Mouse (Mus musculus) urinary bladder, postnatal 10 days (tissue): ENCODE results near the gene H2-M10.6.
"Not testable (repeated sequence)": the region's sequence is repeated elsewhere in the genome, so short reads cannot be mapped to it uniquely, and the experiment has no call there.

ENCODE experiments used
- DNase-seq: peaks from one replicate; pipeline ENCODE4 v3.0.0; 2022; ENCODE audit warnings: low spot score

Gene H2-M10.6

DNA sequence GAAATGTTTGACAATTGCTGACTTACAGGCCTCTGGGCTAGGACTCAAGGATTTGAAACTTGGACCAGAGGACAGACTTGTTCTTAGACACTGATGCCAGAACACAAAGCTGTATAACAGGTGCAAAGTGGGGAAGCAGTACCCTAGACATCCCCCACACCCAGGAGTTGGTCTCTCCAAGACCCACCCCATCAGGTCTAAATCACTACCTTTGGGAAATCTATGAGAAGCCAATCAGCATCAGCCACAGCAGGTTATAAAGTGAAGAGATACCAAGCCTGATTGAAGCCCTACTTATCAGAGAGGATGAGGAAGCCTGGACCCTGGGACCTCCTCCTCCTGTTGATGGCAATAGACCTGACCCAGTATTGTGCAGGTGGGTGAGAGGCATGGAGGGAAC is at the start of gene H2-M10.6:
Gene H2-M10.6 (plus strand): TSS at position 301 of the 400 bp plus-strand sequence.
- DNase-seq: no peak

DNA sequence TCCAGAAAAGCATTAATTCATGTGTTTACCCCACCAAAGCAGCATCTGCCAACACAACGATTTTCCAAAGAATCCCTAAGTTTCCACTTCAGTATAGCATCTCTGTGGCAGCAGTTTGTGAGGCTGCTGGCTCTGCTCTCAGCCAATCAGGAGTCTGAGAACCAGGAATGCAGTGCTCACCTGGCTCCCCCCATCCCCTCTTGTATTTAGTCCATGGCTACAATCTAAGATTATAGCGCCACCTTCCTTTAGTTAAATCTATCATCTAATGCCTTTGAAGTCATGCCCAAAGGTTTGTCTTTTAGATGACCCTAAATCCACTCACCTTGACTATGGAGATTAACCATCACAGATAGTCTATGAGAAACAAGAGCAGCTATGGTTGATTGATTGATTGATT is 48.2 kb upstream of the H2-M10.6 start:
- no peak for DNase-seq

DNA sequence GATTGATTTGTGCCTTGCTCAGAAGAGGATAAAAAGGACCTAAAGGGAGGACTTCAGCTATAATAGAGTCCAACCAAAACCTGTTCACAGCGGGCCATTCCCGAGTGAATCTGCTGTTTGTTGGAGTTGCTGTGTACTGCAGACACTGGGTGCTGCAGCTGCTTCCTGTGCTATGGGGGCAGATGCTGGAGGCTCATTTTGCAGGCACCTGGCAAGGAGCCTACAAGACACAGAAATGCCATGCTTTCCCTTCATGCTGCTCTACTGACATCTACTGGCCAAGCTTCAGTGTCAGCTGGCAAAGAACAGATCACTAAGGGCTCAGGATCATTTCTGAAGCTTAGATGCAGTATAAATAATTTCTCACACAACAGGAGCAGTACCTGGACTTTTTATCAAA is 47.7 kb upstream of the H2-M10.6 start:
- DNase-seq: not testable (repeated sequence)

DNA sequence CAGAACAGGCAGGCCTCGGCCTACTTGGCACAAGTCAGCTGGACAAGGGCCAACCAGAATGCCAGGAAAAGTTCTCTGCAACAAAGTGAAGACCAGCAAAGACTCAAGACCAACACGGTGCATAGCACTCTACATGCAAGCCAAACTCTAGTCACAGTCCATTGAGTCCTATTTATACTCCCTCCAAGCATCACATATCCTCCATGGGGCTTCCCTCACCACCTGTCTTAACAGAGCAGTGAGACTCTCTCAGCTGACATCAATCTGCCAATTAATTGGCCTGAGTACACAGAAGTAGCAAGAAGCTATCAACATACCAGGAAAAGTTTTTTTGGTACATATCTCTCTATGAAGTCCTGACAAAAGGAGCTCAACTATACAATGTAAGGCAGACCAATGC is 46.6 kb upstream of the H2-M10.6 start:
- DNase-seq: not testable (repeated sequence)

DNA sequence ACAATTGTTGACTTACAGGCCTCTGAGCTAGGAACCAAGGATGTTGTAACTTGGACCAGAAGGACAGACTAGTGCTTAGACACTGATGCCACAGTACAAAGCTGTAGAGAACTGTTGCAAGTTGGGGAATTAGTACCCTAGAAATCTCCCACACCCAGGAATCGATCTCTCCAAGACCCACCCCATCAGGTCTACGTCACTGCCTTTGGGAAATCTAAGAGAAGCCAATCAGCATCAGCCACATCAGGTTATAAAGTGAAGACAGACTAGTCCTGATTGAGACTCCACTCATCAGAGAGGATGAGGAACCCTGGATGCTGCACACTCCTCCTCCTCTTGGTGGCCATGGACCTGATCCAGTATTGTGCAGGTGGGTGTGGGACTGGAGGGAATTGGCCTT is 39.4 kb upstream of the H2-M10.6 start, which contains the start of gene H2-M10.5:
Gene H2-M10.5 (plus strand): TSS at position 301 of the 400 bp plus-strand sequence.
- not testable (repeated sequence) for DNase-seq

DNA sequence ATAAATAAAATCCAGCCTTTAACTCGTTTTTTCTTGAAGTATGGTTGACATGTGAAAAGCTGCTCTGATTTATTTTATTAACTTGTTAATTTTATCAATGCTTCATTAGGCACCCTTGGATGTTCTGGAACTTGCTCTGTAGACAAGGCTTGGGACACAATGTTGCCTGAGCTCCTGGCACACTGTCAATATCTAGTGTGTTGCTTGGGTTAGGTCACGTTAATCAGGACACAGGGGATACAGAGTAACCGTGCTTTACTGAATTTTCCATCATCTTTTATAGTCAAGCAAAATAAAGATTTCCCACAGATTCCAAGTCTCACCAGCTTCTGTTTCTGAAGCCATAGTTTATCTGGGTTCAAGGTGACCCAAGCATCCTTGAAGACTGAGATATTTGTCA is 30.4 kb upstream of the H2-M10.6 start:
- DNase-seq: no peak

DNA sequence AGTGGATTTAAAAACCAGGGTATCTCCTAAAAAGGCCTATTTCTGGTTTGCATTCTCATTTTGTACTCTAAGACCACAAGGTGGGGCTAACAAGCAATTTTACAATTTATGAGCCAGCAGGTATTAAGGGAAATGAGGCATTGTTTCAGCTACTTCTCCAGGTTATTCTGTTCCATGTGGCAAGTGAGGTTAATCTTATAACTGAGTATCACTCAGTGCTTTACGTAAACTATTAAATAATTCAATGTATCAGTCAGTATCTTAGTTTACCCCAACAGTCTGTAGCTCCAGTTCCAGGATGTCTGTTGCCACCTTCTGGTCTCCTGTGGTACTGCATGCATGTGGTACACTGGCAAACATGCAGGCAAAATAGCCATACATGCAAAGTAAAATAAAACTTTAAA is 25.5 kb upstream of the H2-M10.6 start:
- not testable (repeated sequence) for DNase-seq

DNA sequence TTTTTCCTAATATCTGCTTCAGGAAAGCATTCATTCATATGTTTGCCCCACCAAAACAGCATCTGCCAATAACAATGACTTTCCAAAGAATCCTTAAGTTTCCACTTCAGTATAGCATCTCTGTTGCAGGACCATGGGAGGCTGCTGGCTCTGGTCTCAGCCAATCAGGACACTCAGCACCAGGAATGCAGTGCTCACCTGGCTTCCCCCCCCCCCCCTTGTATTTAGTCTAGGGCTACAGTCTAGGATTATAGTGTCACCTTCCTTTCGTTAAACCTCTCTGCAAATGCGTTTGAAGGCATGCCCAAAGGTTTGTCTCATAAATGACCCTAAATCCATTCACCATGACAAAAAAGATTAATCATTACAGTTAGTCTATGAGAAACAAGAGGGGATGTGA is 23.6 kb upstream of the H2-M10.6 start:
- DNase-seq: no peak

DNA sequence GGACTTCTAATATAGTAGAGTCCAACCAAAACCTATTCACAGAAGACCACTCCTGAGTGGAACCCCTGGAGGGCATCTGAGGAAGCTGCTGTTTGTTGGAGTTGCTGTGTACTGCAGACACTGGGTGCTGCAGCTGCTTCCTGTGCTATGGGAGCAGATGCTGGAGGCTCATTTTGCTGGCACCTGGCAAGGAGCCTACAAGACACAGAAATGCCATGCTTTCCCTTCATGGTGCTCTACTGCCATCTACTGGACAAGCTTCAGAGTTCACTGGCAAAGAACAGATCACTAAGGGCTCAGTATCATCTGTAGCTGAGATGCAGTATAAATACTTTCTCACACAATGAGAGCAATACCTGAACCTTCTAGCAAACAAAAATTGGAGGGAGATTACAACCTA is 23.2 kb upstream of the H2-M10.6 start:
- DNase-seq: not testable (repeated sequence)

DNA sequence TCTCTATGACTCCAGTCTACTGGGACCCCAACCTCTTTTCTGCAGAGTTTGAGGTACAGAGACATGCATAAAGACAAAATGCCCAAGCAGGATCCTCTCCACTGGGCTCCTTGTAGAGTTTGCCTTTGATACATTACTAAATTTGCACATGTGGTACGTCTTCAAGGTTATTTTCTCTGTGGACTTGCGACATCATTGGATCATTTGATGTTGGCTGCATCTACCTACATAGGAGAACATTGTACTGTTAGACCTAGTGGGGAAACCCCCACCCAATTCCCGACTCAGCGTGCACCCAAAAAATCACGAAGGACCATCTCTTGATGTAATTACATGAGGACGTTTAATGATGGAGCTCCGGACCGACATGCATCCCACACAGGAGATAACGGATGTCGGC is 12.5 kb upstream of the H2-M10.6 start:
- DNase-seq: no peak

DNA sequence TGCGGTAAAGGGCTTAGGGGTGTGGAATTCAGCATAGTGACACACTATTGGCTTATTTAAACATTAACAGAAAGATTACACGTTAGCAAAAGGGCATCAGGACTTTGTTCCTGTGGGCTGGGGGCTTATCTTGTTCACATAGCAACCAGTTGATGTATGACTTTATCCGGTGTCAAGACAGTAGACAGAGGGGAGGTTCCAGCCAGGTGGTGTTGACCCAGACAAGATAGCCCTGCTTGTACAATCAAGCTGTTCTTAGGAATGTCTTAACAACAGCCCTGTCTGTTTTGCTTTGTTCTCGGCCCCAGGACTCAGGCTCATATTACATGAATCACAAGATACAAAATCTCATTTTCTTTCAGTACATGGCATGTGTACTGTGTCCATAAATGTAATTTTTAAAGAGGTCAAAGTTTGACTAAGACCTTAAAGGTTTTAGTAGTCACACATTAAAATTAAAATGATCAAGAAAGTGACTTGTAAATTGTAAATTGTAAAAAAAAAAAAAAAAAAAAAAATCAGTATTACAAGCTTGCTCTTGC is 12.0 kb upstream of the H2-M10.6 start:
- not testable (repeated sequence) for DNase-seq

DNA sequence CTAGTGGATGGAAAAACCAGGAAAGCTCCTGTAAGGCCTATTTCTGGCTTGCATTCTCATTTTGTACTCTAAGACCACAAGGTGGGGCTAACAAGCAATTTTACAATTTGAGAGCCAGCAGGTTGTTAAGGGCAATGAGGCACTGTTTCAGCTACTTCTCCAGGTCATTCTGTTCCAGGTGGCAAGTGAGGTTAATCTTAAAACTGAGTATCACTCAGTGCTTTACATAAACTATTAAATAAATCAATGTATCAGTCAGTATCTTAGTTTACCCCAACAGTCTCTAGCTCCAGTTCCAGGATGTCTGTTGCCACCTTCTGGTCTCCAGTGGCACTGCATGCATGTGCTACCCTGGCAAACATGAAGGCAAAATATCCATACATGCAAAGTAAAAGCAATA is 12.0 kb downstream of the H2-M10.6 start:
- no peak for DNase-seq

DNA sequence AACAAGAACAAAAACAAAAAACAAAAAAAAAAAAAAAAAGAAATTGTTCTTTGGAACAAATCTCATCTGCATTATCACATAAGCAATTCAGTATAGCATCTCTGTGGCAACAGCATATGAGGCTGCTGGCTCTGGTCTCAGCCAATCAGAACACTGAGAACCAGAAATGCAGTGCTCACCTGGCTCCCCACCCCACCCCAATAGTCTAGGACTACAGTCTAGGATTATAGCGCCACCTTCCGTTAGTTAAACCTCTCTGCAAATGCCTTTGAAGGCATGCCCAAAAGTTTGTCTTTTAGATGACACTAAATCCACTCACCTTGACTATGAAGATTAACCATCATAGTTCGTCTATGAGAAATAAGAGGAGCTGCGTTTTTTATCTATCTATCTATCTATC is 13.6 kb downstream of the H2-M10.6 start:
- no peak for DNase-seq

DNA sequence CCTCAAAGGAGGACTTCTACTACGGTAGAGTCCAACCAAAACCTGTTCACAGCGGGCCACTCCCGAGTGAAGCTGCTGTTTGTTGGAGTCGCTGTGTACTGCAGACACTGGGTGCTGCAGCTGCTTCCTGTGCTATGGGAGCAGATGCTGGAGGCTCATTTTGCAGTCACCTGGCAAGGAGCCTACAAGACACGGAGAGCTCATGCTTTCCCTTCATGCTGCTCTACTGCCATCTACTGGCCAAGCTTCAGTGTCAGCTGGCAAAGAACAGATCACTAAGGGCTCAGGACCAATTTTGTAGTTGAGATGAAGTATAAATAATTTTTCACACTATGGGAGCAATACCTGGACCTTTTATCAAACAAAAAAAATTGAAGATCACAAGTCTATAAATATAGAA is 14.0 kb downstream of the H2-M10.6 start:
- not testable (repeated sequence) for DNase-seq

DNA sequence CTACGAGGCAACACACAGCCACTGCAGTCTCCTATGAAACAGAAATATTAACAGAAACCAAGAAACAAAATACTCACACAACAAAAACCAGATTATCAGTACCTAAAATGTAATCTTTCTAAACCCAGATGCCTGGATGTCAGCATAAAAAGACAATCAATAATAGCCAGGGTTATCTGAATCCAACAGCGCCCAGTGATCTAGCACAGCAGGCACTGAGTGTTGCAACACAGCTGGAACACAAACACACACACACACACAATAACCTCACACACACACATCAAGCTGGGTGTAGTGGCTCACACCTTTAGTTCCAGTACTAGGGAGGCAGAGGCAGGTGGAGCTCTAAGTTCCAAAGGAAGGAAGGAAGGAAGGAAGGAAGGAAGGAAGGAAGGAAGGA is 16.5 kb downstream of the H2-M10.6 start:
- no peak for DNase-seq

DNA sequence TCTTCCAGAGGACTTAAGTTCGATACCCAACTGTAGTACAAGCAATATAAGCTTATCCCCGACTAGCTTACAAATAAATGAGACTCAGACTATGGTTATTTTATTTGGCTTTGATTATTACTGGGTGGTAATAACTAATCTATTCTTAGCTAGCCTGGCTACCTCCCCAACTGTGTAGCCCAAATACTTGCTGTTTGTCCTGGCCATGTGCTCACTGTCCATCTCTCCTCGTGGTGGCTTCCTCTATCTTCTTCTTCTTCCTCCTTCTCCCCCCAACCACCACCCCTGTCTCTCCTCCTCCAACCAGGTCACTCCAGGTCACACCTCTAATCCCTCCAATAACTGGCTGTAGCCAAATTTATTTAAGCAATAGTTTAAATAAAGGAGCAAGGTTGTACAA is 18.5 kb downstream of the H2-M10.6 start:
- no peak for DNase-seq

DNA sequence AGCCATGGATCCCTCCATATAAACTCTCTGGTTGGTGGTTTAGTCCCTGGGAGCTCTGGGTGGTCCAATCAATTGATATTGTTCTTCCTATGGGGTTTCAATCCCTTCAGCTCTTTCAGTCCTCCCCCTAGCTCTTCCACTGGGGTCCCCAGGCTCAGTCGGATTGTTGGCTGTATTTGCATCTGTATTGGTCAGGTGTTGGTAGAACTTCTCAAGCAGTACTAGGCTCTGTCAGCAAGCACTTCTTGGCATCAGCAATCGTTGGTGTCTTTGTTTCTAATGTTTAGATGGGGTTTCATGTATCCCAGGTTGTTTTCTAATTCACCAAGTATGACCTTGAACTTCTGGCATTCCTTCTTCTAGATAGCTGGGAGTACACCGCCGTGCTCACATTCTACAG is 20.7 kb downstream of the H2-M10.6 start:
- DNase-seq: no peak

DNA sequence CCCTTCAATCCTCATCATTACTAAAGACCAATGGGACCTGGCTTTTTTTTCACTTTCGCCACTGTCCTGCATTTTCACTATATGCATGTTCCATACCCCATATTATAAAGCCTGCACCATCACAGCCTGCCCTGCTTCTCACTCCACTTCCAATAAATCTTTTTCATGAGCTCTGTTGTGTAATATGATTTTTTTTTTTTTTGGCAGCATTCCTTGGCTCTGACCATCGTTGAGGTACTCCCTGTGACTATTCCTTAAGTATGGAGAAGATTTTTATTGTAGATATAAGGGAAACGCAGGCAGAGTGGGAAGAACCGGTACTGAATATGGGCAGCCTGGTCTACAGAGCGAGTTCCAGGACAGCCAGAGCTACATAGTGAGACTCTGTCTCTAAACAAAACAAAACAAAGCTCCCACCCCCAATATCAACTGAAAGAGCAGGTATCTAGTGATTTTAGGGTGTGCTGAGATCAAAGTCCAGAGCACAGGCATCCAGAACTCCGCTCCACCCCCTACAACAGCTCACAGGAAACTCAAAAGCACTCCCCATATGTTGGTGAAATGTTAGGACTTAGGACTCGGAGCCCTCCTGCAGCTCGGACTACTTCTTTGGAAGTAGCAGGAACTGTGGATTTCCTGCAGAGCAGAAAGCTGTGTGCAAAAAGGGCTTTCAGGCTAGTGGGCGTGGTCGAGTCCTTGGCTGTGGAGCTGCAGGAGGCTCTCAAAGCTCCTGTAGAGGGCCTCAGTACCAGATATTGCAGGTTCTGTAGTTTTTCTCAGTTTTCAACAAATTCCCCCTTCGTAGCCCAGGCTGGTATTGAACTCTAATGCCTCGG is 23.8 kb downstream of the H2-M10.6 start:
- no peak for DNase-seq

DNA sequence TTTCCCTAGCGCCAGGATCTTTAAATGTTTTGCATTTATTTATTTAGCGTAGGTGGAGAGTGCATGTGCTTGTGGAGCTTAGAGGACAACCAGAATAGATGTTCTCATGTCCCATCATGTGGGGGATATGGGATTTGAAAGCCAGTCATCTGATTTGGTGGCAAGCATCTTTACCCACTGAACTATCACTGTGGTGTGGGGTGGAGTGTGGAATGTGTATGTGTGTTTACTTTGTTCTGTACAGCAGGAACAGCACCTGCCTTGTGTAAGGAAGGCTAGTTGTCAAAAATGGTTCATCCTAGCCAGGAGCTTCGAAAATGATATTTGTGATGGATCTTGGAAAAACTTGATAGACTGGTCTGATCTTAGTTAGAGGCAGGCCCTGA is 24.4 kb downstream of the H2-M10.6 start:
- DNase-seq: no peak

DNA sequence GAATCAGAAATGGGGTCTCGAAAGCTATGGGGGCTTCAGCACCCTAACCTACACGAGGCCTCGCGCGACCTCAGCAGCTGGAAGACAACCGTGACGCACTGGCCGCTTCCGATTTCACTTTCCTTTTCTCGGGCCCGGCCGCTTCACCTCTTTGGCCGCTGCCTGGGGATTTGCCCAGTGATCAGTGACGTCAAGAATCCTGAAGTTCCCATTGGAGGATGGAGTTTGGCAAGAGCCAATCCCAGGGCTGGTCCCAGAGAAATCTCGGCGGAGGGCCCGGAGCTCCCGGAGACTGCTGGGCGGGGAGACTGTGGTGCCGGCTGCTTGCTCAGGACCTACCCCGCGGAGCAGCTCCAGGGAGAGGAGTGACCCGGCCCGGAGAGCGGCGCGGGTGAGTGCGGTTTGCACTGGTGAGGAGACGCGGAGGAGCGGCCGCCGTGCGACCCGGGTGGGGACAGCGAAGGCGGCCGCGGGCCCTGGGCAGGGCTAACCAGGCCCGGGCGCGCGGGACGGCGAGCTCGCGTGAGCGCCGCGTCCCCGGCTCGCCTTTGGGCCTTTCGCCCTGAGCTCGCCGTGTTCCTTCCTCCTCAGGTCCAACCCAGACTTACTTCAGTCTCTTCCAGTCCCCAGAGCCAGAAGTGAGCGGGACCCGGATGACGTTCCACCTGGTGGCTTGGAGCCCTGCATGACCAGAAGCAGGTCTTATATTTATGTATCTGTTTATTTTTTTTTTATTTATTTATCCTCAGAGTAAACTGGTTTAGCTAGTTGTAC is 25.1 kb downstream of the H2-M10.6 start, which contains the start of gene Trim26:
Gene Trim26 (plus strand): TSS at position 261 of the 774 bp plus-strand sequence.
- peak; percentile 95 for DNase-seq

DNA sequence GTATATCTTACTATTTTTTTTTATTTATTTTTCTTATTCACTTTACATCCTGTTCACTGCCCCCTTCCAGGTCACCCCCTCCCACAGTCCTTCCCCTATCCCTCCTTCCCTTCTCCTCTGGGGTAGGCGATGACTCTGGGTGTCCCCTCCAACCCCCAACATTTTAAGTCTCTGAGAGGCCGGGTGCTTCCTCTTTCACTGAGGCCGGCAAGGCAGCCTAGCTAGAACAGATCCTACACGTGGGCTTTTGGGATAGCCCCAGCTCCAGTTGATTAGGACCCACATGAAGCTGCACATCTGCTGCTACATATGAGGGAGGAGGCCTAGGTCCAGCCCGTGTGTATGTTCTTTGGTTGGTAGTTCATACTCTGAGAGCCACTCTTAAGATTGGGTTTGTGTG is 27.0 kb downstream of the H2-M10.6 start:
- no peak for DNase-seq

DNA sequence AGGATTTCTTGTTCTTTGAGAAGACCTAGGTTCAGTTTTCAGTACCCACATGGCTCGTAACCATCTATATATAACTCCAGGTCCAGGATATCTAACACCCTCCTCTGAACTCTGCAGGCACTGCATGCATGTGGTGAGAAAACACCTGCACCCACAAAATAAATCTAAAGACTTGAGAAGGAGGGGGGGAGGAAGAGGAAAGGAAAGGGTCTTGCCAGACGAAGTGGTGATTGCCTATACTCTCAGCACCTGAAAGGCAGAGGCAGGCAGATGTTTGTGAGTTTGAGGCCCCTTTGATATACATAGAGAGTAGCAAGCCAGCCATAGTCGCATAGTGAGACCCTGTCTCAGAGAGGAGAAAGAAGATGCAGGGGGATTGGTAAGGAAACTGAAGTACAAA is 28.0 kb downstream of the H2-M10.6 start:
- no peak for DNase-seq

DNA sequence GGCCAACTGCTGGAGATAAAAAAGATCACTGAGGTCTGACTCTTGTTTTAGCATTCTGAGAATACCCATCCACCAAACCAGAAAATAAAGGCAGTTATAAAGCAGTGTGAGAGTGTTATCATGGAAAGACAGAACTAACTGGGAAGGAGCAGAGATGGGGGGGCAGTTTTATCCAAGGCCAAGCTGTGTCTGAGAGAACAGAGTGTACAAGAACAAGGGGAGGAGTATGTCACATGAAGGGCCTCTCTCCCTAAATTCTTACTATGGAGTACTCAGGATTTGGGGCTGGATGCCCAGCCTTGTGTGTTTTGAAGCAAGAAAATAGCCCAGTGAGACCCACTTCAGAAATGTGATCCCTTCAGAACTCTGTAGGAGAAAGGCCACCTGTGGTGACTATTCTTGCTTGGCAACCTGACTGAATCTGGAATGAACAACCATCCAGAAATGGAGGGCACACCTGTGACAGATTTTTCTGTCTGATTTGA is 29.0 kb downstream of the H2-M10.6 start:
- DNase-seq: no peak
